Mouse (Mus musculus) heart, embryonic 16.5 days (tissue): ENCODE data around the gene Ccdc51. TPM values are rescaled to one million over a fixed set of nuclear protein-coding genes. Genes with fewer than 3 reads are reported as not detected.
A peak's percentile ranks its signal among the peaks of the same experiment; 100 is the strongest.

ENCODE experiments used
- ATAC-seq: fragments of 200-750 bp; cut with Nextera tagmentation; replicated peaks from 2 replicates; pipeline ENCODE4 v1.8.0; 2017; ENCODE audit warnings: moderate number of reproducible peaks; ENCODE audit not compliant: insufficient read depth, low FRiP score; ENCODE audit errors: extremely low read depth
- H3K27ac ChIP-seq: fragments of 300-500 bp; sonication (generic); 2 replicates; pipeline ENCODE4 v1.5.1; 2014; ENCODE audit warnings: mild to moderate bottlenecking, low read length, control low read depth, moderate library complexity
- H3K27me3 ChIP-seq: fragments of 300-500 bp; sonication (generic); 2 replicates; pipeline ENCODE4 v1.6.1; 2014; ENCODE audit warnings: low read length, mixed read lengths; ENCODE audit not compliant: control insufficient read depth, insufficient read depth
- H3K36me3 ChIP-seq: fragments of 300-500 bp; sonication (generic); 2 replicates; pipeline ENCODE4 v1.6.1; 2014; ENCODE audit not compliant: control insufficient read depth, insufficient read depth
- H3K4me1 ChIP-seq: fragments of 300-500 bp; sonication (generic); 2 replicates; pipeline ENCODE4 v1.6.1; 2014; ENCODE audit warnings: low read length, mixed read lengths; ENCODE audit not compliant: control insufficient read depth, insufficient read depth
- H3K4me2 ChIP-seq: fragments of 300-500 bp; sonication (generic); 2 replicates; pipeline ENCODE4 v1.6.1; 2014; ENCODE audit warnings: low read depth, mild to moderate bottlenecking, control low read depth, low read length
- H3K4me3 ChIP-seq: fragments of 300-500 bp; sonication (generic); 2 replicates; pipeline ENCODE4 v1.5.1; 2014; ENCODE audit warnings: mild to moderate bottlenecking, control low read depth, low read length
- H3K9ac ChIP-seq: fragments of 300-500 bp; sonication (generic); 2 replicates; pipeline ENCODE4 v1.6.1; 2014; ENCODE audit warnings: low read length, control low read depth
- H3K9me3 ChIP-seq: fragments of 300-500 bp; sonication (generic); replicated peaks from 2 replicates; pipeline ENCODE4 v1.6.1; 2016; ENCODE audit warnings: low read length; ENCODE audit not compliant: control insufficient read depth
- WGBS: fragments of 180-500 bp; shearing (Covaris S2); extraction: QIAGEN DNeasy Blood & Tissue Kit; methylation state at CpG from one replicate; pipeline ENCODE4 v1.1.7; 2014; 5-methylcytosine and 5-hydroxymethylcytosine counted together
- polyA plus RNA-seq: library from polyadenylated mRNA; unstranded; fragments of >200 nt; fragmentation: Nextera tagmentation; extraction: Ambion mirVana; gene quantifications from 2 replicates; pipeline ENCODE4 v1.2.1, GENCODE M21; 2015

Gene Ccdc51
- polyA plus RNA-seq, 1 experiment from 2014 or later, result 15.9 TPM

GRCm38 (mm10) chr9:109098366-109098765 is 16.1 kb downstream of the Ccdc51 start:
- H3K36me3 ChIP-seq, result peaks cover 8% of the 10 kb centered on the region; the same call in 1 of the 2 replicates
- peaks cover 67% of the 10 kb centered on the region for H3K4me1 ChIP-seq
- H3K4me2 ChIP-seq, result peak overlapping the region; percentile 81
- H3K4me3 ChIP-seq, result peak overlapping the region; percentile 3
- WGBS, result 67% methylated on average over 8 of the region's 8 CpGs
- no peak for ATAC-seq
- H3K9ac ChIP-seq, result peak overlapping the region; percentile 89
- H3K27ac ChIP-seq, result peak overlapping the region; percentile 97
- no peaks in the 10 kb centered on the region for H3K27me3 ChIP-seq
- no peaks in the 10 kb centered on the region for H3K9me3 ChIP-seq

- Histone ChIP-seq H3K27me3 (no peaks in the 10 kb centered on the region), H3K4me3 (peak overlapping the region; percentile 36), H3K4me2 (peak overlapping the region; percentile 81), H3K27ac (peak overlapping the region; percentile 97), H3K9ac (peak overlapping the region; percentile 89), H3K4me1 (peaks cover 62% of the 10 kb centered on the region), H3K9me3 (no peaks in the 10 kb centered on the region), H3K36me3 (peaks cover 8% of the 10 kb centered on the region; the same call in 1 of the 2 replicates)
- ATAC-seq, result peak; percentile 73
- WGBS, result 12% methylated on average over 6 of the region's 6 CpGs
Observed at GRCm38 (mm10) chr9:109098969-109099368, 16.7 kb downstream of the Ccdc51 start.

- Histone ChIP-seq H3K27ac (no peak overlapping the region), H3K36me3 (peaks cover 11% of the 10 kb centered on the region; the same call in 1 of the 2 replicates), H3K4me2 (no peak overlapping the region), H3K9ac (peak overlapping the region; percentile 89; the same call in 1 of the 2 replicates), H3K4me3 (no peak overlapping the region), H3K27me3 (no peaks in the 10 kb centered on the region), H3K4me1 (peaks cover 64% of the 10 kb centered on the region), H3K9me3 (no peaks in the 10 kb centered on the region)
- ATAC-seq, result no peak
- WGBS, result 84% methylated on average over 20 of the region's 20 CpGs
Observed at GRCm38 (mm10) chr9:109100307-109100928, 18.1 kb downstream of the Ccdc51 start.

GRCm38 (mm10) chr9:109101933-109102445 is 19.7 kb downstream of the Ccdc51 start:
- H3K4me1 ChIP-seq, result peaks cover 59% of the 10 kb centered on the region
- WGBS, result 91% methylated on average over 5 of the region's 5 CpGs
- H3K36me3 ChIP-seq, result peaks cover 26% of the 10 kb centered on the region
- H3K4me2 ChIP-seq, result no peak overlapping the region
- H3K27ac ChIP-seq, result no peak overlapping the region
- no peak overlapping the region for H3K9ac ChIP-seq
- H3K27me3 ChIP-seq, result no peaks in the 10 kb centered on the region
- no peak for ATAC-seq
- no peaks in the 10 kb centered on the region for H3K9me3 ChIP-seq
- H3K4me3 ChIP-seq, result no peak overlapping the region

- no peak for ATAC-seq
- Histone ChIP-seq H3K9me3 (no peaks in the 10 kb centered on the region), H3K27me3 (no peaks in the 10 kb centered on the region), H3K36me3 (peaks cover 28% of the 10 kb centered on the region), H3K27ac (peak overlapping the region; percentile 39; the same call in 1 of the 2 replicates), H3K4me1 (peaks cover 54% of the 10 kb centered on the region), H3K9ac (peak overlapping the region; percentile 28; the same call in 1 of the 2 replicates), H3K4me2 (no peak overlapping the region), H3K4me3 (no peak overlapping the region)
- 78% methylated on average over 3 of the region's 3 CpGs for WGBS
Observed at GRCm38 (mm10) chr9:109102541-109102940, 20.2 kb downstream of the Ccdc51 start.

GRCm38 (mm10) chr9:109103250-109103649 is 21.0 kb downstream of the Ccdc51 start:
- no peak overlapping the region for H3K4me2 ChIP-seq
- peaks cover 32% of the 10 kb centered on the region for H3K36me3 ChIP-seq
- WGBS, result 50% methylated on average over 7 of the region's 7 CpGs
- H3K9me3 ChIP-seq, result no peaks in the 10 kb centered on the region
- H3K4me1 ChIP-seq, result peaks cover 48% of the 10 kb centered on the region
- H3K27ac ChIP-seq, result peak overlapping the region; percentile 39; the same call in 1 of the 2 replicates
- H3K4me3 ChIP-seq, result no peak overlapping the region
- H3K9ac ChIP-seq, result 0 out of 2 replicates have a peak overlapping the region, but pooled peaks have one; percentile 28
- ATAC-seq, result no peak
- no peaks in the 10 kb centered on the region for H3K27me3 ChIP-seq

- Histone ChIP-seq H3K9me3 (no peaks in the 10 kb centered on the region), H3K9ac (no peak overlapping the region), H3K27me3 (no peaks in the 10 kb centered on the region), H3K4me2 (no peak overlapping the region), H3K4me3 (no peak overlapping the region), H3K27ac (no peak overlapping the region), H3K4me1 (peaks cover 41% of the 10 kb centered on the region), H3K36me3 (peaks cover 35% of the 10 kb centered on the region)
- WGBS, result 94% methylated on average over 9 of the region's 9 CpGs
- ATAC-seq, result no peak
Observed at GRCm38 (mm10) chr9:109104083-109104482, 21.8 kb downstream of the Ccdc51 start.

GRCm38 (mm10) chr9:109105011-109105410 is 22.7 kb downstream of the Ccdc51 start:
- H3K36me3 ChIP-seq, result peaks cover 41% of the 10 kb centered on the region
- H3K4me3 ChIP-seq, result no peak overlapping the region
- H3K4me2 ChIP-seq, result no peak overlapping the region
- no peaks in the 10 kb centered on the region for H3K27me3 ChIP-seq
- WGBS, result 51% methylated on average over 12 of the region's 12 CpGs
- H3K27ac ChIP-seq, result peak overlapping the region; percentile 32; the same call in 1 of the 2 replicates
- H3K4me1 ChIP-seq, result peaks cover 32% of the 10 kb centered on the region
- ATAC-seq, result peak; percentile 46; the same call in 1 of the 2 replicates
- H3K9me3 ChIP-seq, result no peaks in the 10 kb centered on the region
- peak overlapping the region; percentile 34; the same call in 1 of the 2 replicates for H3K9ac ChIP-seq

- Histone ChIP-seq H3K9me3 (no peaks in the 10 kb centered on the region), H3K4me1 (peaks cover 28% of the 10 kb centered on the region), H3K9ac (0 out of 2 replicates have a peak overlapping the region, but pooled peaks have one; percentile 12), H3K27ac (no peak overlapping the region), H3K4me3 (no peak overlapping the region), H3K27me3 (no peaks in the 10 kb centered on the region), H3K4me2 (no peak overlapping the region), H3K36me3 (peaks cover 46% of the 10 kb centered on the region)
- WGBS, result 86% methylated on average over 12 of the region's 12 CpGs
- no peak for ATAC-seq
Observed at GRCm38 (mm10) chr9:109105648-109106047, 23.4 kb downstream of the Ccdc51 start.
